Mouse (Mus musculus) heart, embryonic 12.5 days (tissue): ENCODE data around the gene Gucy2c. TPM values are rescaled to one million over a fixed set of nuclear protein-coding genes. Genes with fewer than 3 reads are reported as not detected.
A peak's percentile ranks its signal among the peaks of the same experiment; 100 is the strongest.

Experiments used
- ATAC-seq: fragments of 200-750 bp; cut with Nextera tagmentation; 2 replicates; pipeline ENCODE4 v1.8.0; 2017; ENCODE audit warnings: moderate TSS enrichment, moderate library complexity; ENCODE audit not compliant: insufficient number of reproducible peaks, low FRiP score
- H3K27ac ChIP-seq: fragments of 300-500 bp; sonication (generic); 2 replicates; pipeline ENCODE4 v1.5.1; 2016; ENCODE audit warnings: mild to moderate bottlenecking, moderate library complexity; ENCODE audit not compliant: poor library complexity, severe bottlenecking
- H3K27me3 ChIP-seq: fragments of 300-500 bp; sonication (generic); replicated peaks from 2 replicates; pipeline ENCODE4 v1.6.1; 2016; ENCODE audit warnings: mild to moderate bottlenecking, moderate library complexity
- H3K36me3 ChIP-seq: fragments of 300-500 bp; sonication (generic); 2 replicates; pipeline ENCODE4 v1.6.1; 2016; ENCODE audit warnings: mild to moderate bottlenecking, moderate library complexity
- H3K4me1 ChIP-seq: fragments of 300-500 bp; sonication (generic); replicated peaks from 2 replicates; pipeline ENCODE4 v1.6.1; 2016; ENCODE audit warnings: mild to moderate bottlenecking
- H3K4me2 ChIP-seq: fragments of 300-500 bp; sonication (generic); 2 replicates; pipeline ENCODE4 v1.6.1; 2016; ENCODE audit warnings: mild to moderate bottlenecking, moderate library complexity
- H3K4me3 ChIP-seq: fragments of 300-500 bp; sonication (generic); 2 replicates; pipeline ENCODE4 v1.5.1; 2016; ENCODE audit warnings: mild to moderate bottlenecking
- H3K9ac ChIP-seq: fragments of 300-500 bp; sonication (generic); 2 replicates; pipeline ENCODE4 v1.6.1; 2016; ENCODE audit warnings: mild to moderate bottlenecking, moderate library complexity
- H3K9me3 ChIP-seq: fragments of 300-500 bp; sonication (generic); replicated peaks from 2 replicates; pipeline ENCODE4 v1.6.1; 2016; ENCODE audit warnings: mild to moderate bottlenecking, moderate library complexity
- WGBS: fragments of 180-500 bp; shearing (Covaris S2); methylation state at CpG from one replicate; pipeline ENCODE4 v1.1.7; 2016; 5-methylcytosine and 5-hydroxymethylcytosine counted together
- polyA plus RNA-seq: library from polyadenylated mRNA; unstranded; fragments of >200 nt; fragmentation: Nextera tagmentation; extraction: Ambion mirVana; gene quantifications from 2 replicates; pipeline ENCODE4 v1.2.1, GENCODE M21; 2016

Gucy2c gene
- polyA plus RNA-seq, 1 experiment from 2014 or later: not detected

- ATAC-seq: no peak
- H3K9ac ChIP-seq: no peak overlapping the region
- WGBS: 30% methylated on average over 4 of the region's 4 CpGs
- H3K36me3 ChIP-seq: peaks cover 59% of the 10 kb centered on the region
- H3K4me2 ChIP-seq: no peak overlapping the region
- H3K27me3 ChIP-seq: no peaks in the 10 kb centered on the region
- peaks cover 17% of the 10 kb centered on the region for H3K4me1 ChIP-seq
- H3K27ac ChIP-seq: no peak overlapping the region
- no peak overlapping the region for H3K4me3 ChIP-seq
- no peaks in the 10 kb centered on the region for H3K9me3 ChIP-seq
Measured at GRCm38 (mm10) chr6:136813117-136813516, 31.6 kb upstream of the Gucy2c start.

GRCm38 (mm10) chr6:136811196-136811595, 29.6 kb upstream of the Gucy2c start:
- Histone ChIP-seq H3K4me1 (peaks cover 21% of the 10 kb centered on the region), H3K9me3 (no peaks in the 10 kb centered on the region), H3K4me2 (no peak overlapping the region), H3K9ac (no peak overlapping the region), H3K27ac (no peak overlapping the region), H3K36me3 (peaks cover 41% of the 10 kb centered on the region), H3K27me3 (no peaks in the 10 kb centered on the region), H3K4me3 (no peak overlapping the region)
- no peak for ATAC-seq
- 87% methylated on average over 10 of the region's 10 CpGs for WGBS

- Histone ChIP-seq H3K4me3 (peak overlapping the region; percentile 71), H3K9me3 (no peaks in the 10 kb centered on the region), H3K27me3 (no peaks in the 10 kb centered on the region), H3K27ac (no peak overlapping the region), H3K9ac (peak overlapping the region; percentile 80; the same call in 1 of the 2 replicates), H3K4me1 (peaks cover 26% of the 10 kb centered on the region), H3K4me2 (peak overlapping the region; percentile 91), H3K36me3 (peaks cover 27% of the 10 kb centered on the region)
- 63% methylated on average over 13 of the region's 13 CpGs for WGBS
- ATAC-seq: no peak
Measured at GRCm38 (mm10) chr6:136809673-136810072, 28.1 kb upstream of the Gucy2c start.

GRCm38 (mm10) chr6:136809077-136809476, 27.5 kb upstream of the Gucy2c start:
- Histone ChIP-seq H3K4me3 (peak overlapping the region; percentile 71), H3K9ac (peak overlapping the region; percentile 80), H3K4me2 (peak overlapping the region; percentile 91), H3K36me3 (peaks cover 22% of the 10 kb centered on the region), H3K27me3 (no peaks in the 10 kb centered on the region), H3K4me1 (peaks cover 26% of the 10 kb centered on the region), H3K27ac (no peak overlapping the region), H3K9me3 (no peaks in the 10 kb centered on the region)
- ATAC-seq: no peak
- WGBS: 23% methylated on average over 14 of the region's 14 CpGs

- Histone ChIP-seq H3K36me3 (peaks cover 17% of the 10 kb centered on the region), H3K9me3 (no peaks in the 10 kb centered on the region), H3K4me2 (peak overlapping the region; percentile 91), H3K4me3 (peak overlapping the region; percentile 71), H3K27me3 (no peaks in the 10 kb centered on the region), H3K4me1 (peaks cover 26% of the 10 kb centered on the region), H3K9ac (peak overlapping the region; percentile 80), H3K27ac (no peak overlapping the region; the same call in 1 of the 2 replicates)
- ATAC-seq: peak; percentile 8; the same call in 1 of the 2 replicates
- under 1% methylated on average over 28 of the region's 28 CpGs for WGBS
Measured at GRCm38 (mm10) chr6:136808631-136809046, 27.1 kb upstream of the Gucy2c start.

- peak; percentile 90 for ATAC-seq
- H3K9ac ChIP-seq: peak within 1 kb of the TSS; percentile 80
Measured at GRCm38 (mm10) chr6:136808014-136808417, 26.5 kb upstream of the Gucy2c start, which contains the start of gene H2afj. Gene H2afj (plus strand): TSS chr6:136808244.

GRCm38 (mm10) chr6:136807395-136808013, 25.9 kb upstream of the Gucy2c start:
- 19% methylated on average over 18 of the region's 18 CpGs for WGBS
- Histone ChIP-seq H3K36me3 (peaks cover 11% of the 10 kb centered on the region), H3K9me3 (no peaks in the 10 kb centered on the region), H3K27ac (peak overlapping the region; percentile 76), H3K9ac (peak overlapping the region; percentile 44), H3K4me1 (peaks cover 34% of the 10 kb centered on the region), H3K4me3 (peak overlapping the region; percentile 71), H3K27me3 (no peaks in the 10 kb centered on the region), H3K4me2 (peak overlapping the region; percentile 91)
- no peak for ATAC-seq

More at GRCm38 (mm10) chr6:136808014-136808417, 26.5 kb upstream of the Gucy2c start, which contains the start of gene H2afj:
- Histone ChIP-seq H3K36me3 (peaks cover 13% of the 10 kb centered on the region), H3K4me1 (peaks cover 31% of the 10 kb centered on the region), H3K4me2 (peak within 1 kb of the TSS; percentile 91), H3K27ac (peak within 1 kb of the TSS; percentile 76), H3K9me3 (no peaks in the 10 kb centered on the region), H3K27me3 (no peaks in the 10 kb centered on the region), H3K4me3 (peak within 1 kb of the TSS; percentile 71)
- under 1% methylated on average over 34 of the region's 34 CpGs for WGBS

GRCm38 (mm10) chr6:136806819-136807218, 25.3 kb upstream of the Gucy2c start:
- H3K4me1 ChIP-seq: peaks cover 34% of the 10 kb centered on the region
- H3K9me3 ChIP-seq: no peaks in the 10 kb centered on the region
- H3K4me3 ChIP-seq: 0 out of 2 replicates have a peak overlapping the region, but pooled peaks have one; percentile 71
- H3K4me2 ChIP-seq: peak overlapping the region; percentile 91
- ATAC-seq: no peak
- H3K9ac ChIP-seq: 0 out of 2 replicates have a peak overlapping the region, but pooled peaks have one; percentile 44
- H3K36me3 ChIP-seq: peaks cover 5% of the 10 kb centered on the region; the same call in 1 of the 2 replicates
- 71% methylated on average over 5 of the region's 5 CpGs for WGBS
- H3K27me3 ChIP-seq: no peaks in the 10 kb centered on the region
- no peak overlapping the region for H3K27ac ChIP-seq

- Histone ChIP-seq H3K27ac (no peak overlapping the region), H3K36me3 (peaks cover 4% of the 10 kb centered on the region; the same call in 1 of the 2 replicates), H3K4me3 (no peak overlapping the region), H3K9me3 (no peaks in the 10 kb centered on the region), H3K9ac (no peak overlapping the region), H3K4me1 (peaks cover 34% of the 10 kb centered on the region), H3K27me3 (no peaks in the 10 kb centered on the region), H3K4me2 (no peak overlapping the region)
- ATAC-seq: no peak
- WGBS: 97% methylated on average over 1 of the region's 1 CpGs
Measured at GRCm38 (mm10) chr6:136805409-136805775, 23.8 kb upstream of the Gucy2c start.

GRCm38 (mm10) chr6:136804705-136805408, 23.3 kb upstream of the Gucy2c start:
- H3K27me3 ChIP-seq: no peaks in the 10 kb centered on the region
- H3K9me3 ChIP-seq: no peaks in the 10 kb centered on the region
- H3K27ac ChIP-seq: peak overlapping the region; percentile 100
- peak overlapping the region; percentile 69 for H3K4me3 ChIP-seq
- no peaks in the 10 kb centered on the region for H3K36me3 ChIP-seq
- H3K4me2 ChIP-seq: peak overlapping the region; percentile 48
- WGBS: 32% methylated on average over 9 of the region's 9 CpGs
- no peak for ATAC-seq
- H3K4me1 ChIP-seq: peaks cover 30% of the 10 kb centered on the region
- H3K9ac ChIP-seq: no peak overlapping the region
